Mouse (Mus musculus) granulocyte monocyte progenitor cell, adult 5-6 weeks (primary cell): ENCODE data around the gene Zfp735. TPM values are rescaled to one million over a fixed set of nuclear protein-coding genes. Genes with fewer than 3 reads are reported as not detected.

Experiments used
- ATAC-seq: replicated peaks from 2 replicates; pipeline ENCODE4 v1.8.0; 2016; ENCODE audit warnings: mild to moderate bottlenecking, moderate TSS enrichment, inconsistent platforms; ENCODE audit not compliant: poor library complexity, severe bottlenecking
- total RNA-seq, 2 experiments: library from RNA; stranded (forward) in 1 of 2; stranded (reverse) in 1 of 2; fragments of 200-712, 200-1000 nt in 1 of 2; fragments of >200 nt in 1 of 2; fragmentation: Nextera tagmentation in 1 of 2; gene quantifications; 2 replicates each; pipeline ENCODE4 v1.2.3; 2014 to 2017

Gene Zfp735
- not detected in 2 replicates for total RNA-seq (2014; fragmentation: Nextera tagmentation)
- not detected in 2 replicates for total RNA-seq (2017)

DNA sequence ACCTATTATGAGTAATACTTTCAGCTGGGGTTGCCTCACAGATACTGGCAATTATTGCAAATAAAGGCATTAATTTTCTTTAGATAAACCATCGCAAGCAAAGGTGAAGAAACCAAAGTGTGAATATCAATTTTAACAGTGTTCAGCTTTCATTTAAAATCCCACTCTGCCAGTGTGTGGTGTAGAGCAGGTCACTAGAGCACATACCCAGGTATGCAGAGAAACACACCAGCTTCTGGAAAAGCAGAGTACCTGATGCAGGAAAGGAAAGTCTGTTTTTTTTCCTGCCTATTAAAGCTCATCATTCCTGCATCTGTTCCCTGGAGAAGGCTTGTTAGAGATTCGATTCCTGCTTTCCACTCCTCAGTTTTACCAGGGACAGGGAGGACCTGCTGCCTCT, at the start of gene Zfp735:
Gene Zfp735, plus strand, starts transcription at position 301 of the 400 bp plus-strand sequence.
- no peak for ATAC-seq

DNA sequence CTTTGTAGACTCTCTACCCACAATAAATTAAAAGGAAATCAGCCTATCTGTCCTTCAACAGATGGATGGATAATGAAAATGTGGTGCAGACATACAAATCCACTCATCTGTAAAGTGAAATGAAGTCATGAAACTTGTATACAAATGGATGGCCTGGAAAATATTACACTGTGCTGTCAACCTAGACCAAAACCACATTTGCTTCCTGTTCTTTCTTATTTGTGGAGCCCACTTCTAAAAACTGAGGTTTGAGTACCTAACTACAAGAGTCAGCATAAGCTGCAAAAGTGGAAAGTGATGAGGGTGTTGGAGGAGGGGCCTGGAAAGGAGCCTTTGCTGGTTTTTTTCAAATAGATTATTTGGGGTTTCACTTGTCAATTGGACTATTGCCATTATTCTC, 70.5 kb downstream of the Zfp735 start:
- no peak for ATAC-seq

Other genes starting within 250 kb of the Zfp735 start
- not detected in 2 replicates for gene Olfr380, start 231.3 kb upstream of the Zfp735 start, total RNA-seq (2014; fragmentation: Nextera tagmentation)
- not detected in 2 replicates for gene Olfr380, start 231.3 kb upstream of the Zfp735 start, total RNA-seq (2017)
- gene Olfr381, start 197.2 kb upstream of the Zfp735 start, total RNA-seq (2014; fragmentation: Nextera tagmentation), result not detected in 2 replicates
- not detected in 2 replicates for gene Olfr381, start 197.2 kb upstream of the Zfp735 start, total RNA-seq (2017)
- not detected in 2 replicates for gene Olfr382, start 171.6 kb upstream of the Zfp735 start, total RNA-seq (2014; fragmentation: Nextera tagmentation)
- not detected in 2 replicates for gene Olfr382, start 171.6 kb upstream of the Zfp735 start, total RNA-seq (2017)
- gene Olfr385, start 95.8 kb upstream of the Zfp735 start, total RNA-seq (2014; fragmentation: Nextera tagmentation), result not detected in 2 replicates
- gene Olfr385, start 95.8 kb upstream of the Zfp735 start, total RNA-seq (2017), result not detected in 2 replicates
- gene Olfr384, start 90.2 kb upstream of the Zfp735 start, total RNA-seq (2014; fragmentation: Nextera tagmentation), result not detected in 2 replicates
- gene Olfr384, start 90.2 kb upstream of the Zfp735 start, total RNA-seq (2017), result not detected in 2 replicates
- gene Olfr389, start 91.9 kb downstream of the Zfp735 start, total RNA-seq (2014; fragmentation: Nextera tagmentation), result not detected in 2 replicates
- gene Olfr389, start 91.9 kb downstream of the Zfp735 start, total RNA-seq (2017), result not detected in 2 replicates
- gene Olfr390, start 94.2 kb downstream of the Zfp735 start, total RNA-seq (2014; fragmentation: Nextera tagmentation), result not detected in 2 replicates
- not detected in 2 replicates for gene Olfr390, start 94.2 kb downstream of the Zfp735 start, total RNA-seq (2017)
- not detected in 2 replicates for gene Olfr391-ps, start 114.3 kb downstream of the Zfp735 start, total RNA-seq (2014; fragmentation: Nextera tagmentation)
- gene Olfr391-ps, start 114.3 kb downstream of the Zfp735 start, total RNA-seq (2017), result not detected in 2 replicates
- gene Olfr392, start 128.3 kb downstream of the Zfp735 start, total RNA-seq (2014; fragmentation: Nextera tagmentation), result not detected in 2 replicates
- gene Olfr392, start 128.3 kb downstream of the Zfp735 start, total RNA-seq (2017), result not detected in 2 replicates
- gene Olfr393, start 162.7 kb downstream of the Zfp735 start, total RNA-seq (2014; fragmentation: Nextera tagmentation), result not detected in 2 replicates
- not detected in 2 replicates for gene Olfr393, start 162.7 kb downstream of the Zfp735 start, total RNA-seq (2017)
- not detected in 2 replicates for gene Olfr394, start 202.0 kb downstream of the Zfp735 start, total RNA-seq (2014; fragmentation: Nextera tagmentation)
- not detected in 2 replicates for gene Olfr394, start 202.0 kb downstream of the Zfp735 start, total RNA-seq (2017)
- gene Olfr395, start 220.5 kb downstream of the Zfp735 start, total RNA-seq (2014; fragmentation: Nextera tagmentation), result not detected in 2 replicates
- not detected in 2 replicates for gene Olfr395, start 220.5 kb downstream of the Zfp735 start, total RNA-seq (2017)
- not detected in 2 replicates for gene Olfr23, start 247.9 kb downstream of the Zfp735 start, total RNA-seq (2014; fragmentation: Nextera tagmentation)
- not detected in 2 replicates for gene Olfr23, start 247.9 kb downstream of the Zfp735 start, total RNA-seq (2017)